Mouse (Mus musculus): ENCODE results near the gene Scgb2b12.
"Not testable (repeated sequence)": the region's sequence is repeated elsewhere in the genome, so short reads cannot be mapped to it uniquely, and the experiment has no call there.

Scgb2b12 gene

GRCm38 (mm10) chr7:32327145-32327544 lies at the start of gene Scgb2b12:
Gene Scgb2b12, minus strand, starts transcription at chr7:32327245.
- DNase-seq (ENCODE audit: low spot score), result not testable (repeated sequence)

GRCm38 (mm10) chr7:32333882-32334281 lies 6.8 kb upstream of the Scgb2b12 start, which contains the start of gene Scgb1b12:
Gene Scgb1b12, plus strand, starts transcription at chr7:32334182.
- DNase-seq (ENCODE audit: low spot score), result not testable (repeated sequence)

Measured in T-cell, adult 2 months (primary cell).